Mouse (Mus musculus) lung, adult 2 months (tissue): ENCODE measurements around the gene Timp2.

Experiments
- CTCF ChIP-seq: fragments of 200-500 bp; IDR thresholded peaks from 2 replicates; pipeline ENCODE4 v1.5.1; 2011; ENCODE audit warnings: mild to moderate bottlenecking, low read length, control low read depth; ENCODE audit not compliant: insufficient read depth
- POLR2A ChIP-seq: fragments of 200-500 bp; IDR thresholded peaks from 2 replicates; pipeline ENCODE4 v1.6.1; 2011; ENCODE audit warnings: low read depth, mild to moderate bottlenecking, control low read depth, low read length, borderline replicate concordance; ENCODE audit errors: extremely low read depth

- TF ChIP-seq POLR2A = no peak
- no peak for TF ChIP-seq CTCF
Measured at GRCm38 (mm10) chr11:118298810-118299209, 56.7 kb downstream of the Timp2 start.
